Mouse (Mus musculus) hindbrain, embryonic 10.5 days (tissue): ENCODE data around the gene Sprn. TPM values are rescaled to one million over a fixed set of nuclear protein-coding genes. Genes with fewer than 3 reads are reported as not detected.

Experiments used
- DNase-seq: peaks from one replicate; pipeline ENCODE4 v3.0.0-alpha.2; 2017; ENCODE audit warnings: low spot score
- H3K27ac ChIP-seq: fragments of 300-500 bp; sonication (generic); 2 replicates; pipeline ENCODE4 v1.5.1; 2016; ENCODE audit warnings: mild to moderate bottlenecking, moderate library complexity
- H3K27me3 ChIP-seq: fragments of 300-500 bp; sonication (generic); 2 replicates; pipeline ENCODE4 v1.6.1; 2016; ENCODE audit warnings: mild to moderate bottlenecking; ENCODE audit not compliant: poor library complexity, insufficient read depth, severe bottlenecking
- H3K36me3 ChIP-seq: fragments of 300-500 bp; sonication (generic); 2 replicates; pipeline ENCODE4 v1.6.1; 2016; ENCODE audit warnings: mild to moderate bottlenecking, moderate library complexity
- H3K4me1 ChIP-seq: fragments of 300-500 bp; sonication (generic); replicated peaks from 2 replicates; pipeline ENCODE4 v1.6.1; 2016; ENCODE audit warnings: mild to moderate bottlenecking
- H3K4me3 ChIP-seq: fragments of 300-500 bp; sonication (generic); 2 replicates; pipeline ENCODE4 v1.5.1; 2016; ENCODE audit warnings: mild to moderate bottlenecking, moderate library complexity
- H3K9me3 ChIP-seq: fragments of 300-500 bp; sonication (generic); 2 replicates; pipeline ENCODE4 v1.6.1; 2016; ENCODE audit warnings: mild to moderate bottlenecking, moderate library complexity
- WGBS: fragments of 180-500 bp; shearing (Covaris S2); methylation state at CpG from one replicate; pipeline ENCODE4 v1.1.7; 2016; 5-methylcytosine and 5-hydroxymethylcytosine counted together
- polyA plus RNA-seq: library from polyadenylated mRNA; unstranded; fragments of >200 nt; fragmentation: Nextera tagmentation; extraction: Ambion mirVana; gene quantifications from 2 replicates; pipeline ENCODE4 v1.2.1, GENCODE M21; 2016

The Sprn gene
- polyA plus RNA-seq = 0.46 and 1.4 TPM in 2 replicates

- Histone ChIP-seq H3K36me3 (0 out of 2 replicates have a peak, but pooled peaks cover 8% of the 10 kb centered on the region), H3K4me1 (peaks cover 24% of the 10 kb centered on the region), H3K9me3 (no peaks in the 10 kb centered on the region), H3K4me3 (peak within 1 kb of the TSS; percentile 52), H3K27me3 (peaks cover 49% of the 10 kb centered on the region), H3K27ac (peak within 1 kb of the TSS; percentile 71)
- WGBS = 3% methylated on average over 28 of the region's 28 CpGs
- peak; percentile 37 for DNase-seq
These were observed at the start of gene Sprn for GRCm38 (mm10) chr7:140154218-140154927. Gene Sprn (minus strand): TSS chr7:140154877.

- no peak for DNase-seq
- H3K27me3 ChIP-seq = no peaks in the 10 kb centered on the region
These were observed 46.4 kb upstream of the Sprn start for GRCm38 (mm10) chr7:140201090-140201489.

DNA sequence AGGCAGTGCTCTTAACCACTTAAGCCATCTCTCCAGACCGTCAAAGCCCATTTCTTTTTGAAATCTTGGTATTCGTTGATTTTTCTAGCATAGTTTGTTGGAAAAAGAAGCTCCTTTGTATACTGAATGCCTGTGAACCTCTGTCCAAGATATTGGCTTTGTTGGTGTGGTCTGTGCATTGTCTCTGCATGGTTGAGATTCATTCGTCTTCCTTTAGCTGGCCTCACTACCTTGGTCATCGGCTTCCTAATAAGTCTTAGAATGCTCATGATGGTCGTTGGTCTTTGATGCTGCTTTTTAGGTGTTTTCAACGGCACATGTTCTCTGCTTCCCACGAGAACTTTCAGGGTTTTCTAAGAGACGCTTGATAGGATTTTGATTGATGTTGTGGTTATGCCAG, 41.3 kb upstream of the Sprn start:
- Histone ChIP-seq H3K27me3 (no peaks in the 10 kb centered on the region), H3K27ac (no peak overlapping the region), H3K4me1 (no peaks in the 10 kb centered on the region), H3K9me3 (no peaks in the 10 kb centered on the region), H3K4me3 (no peak overlapping the region), H3K36me3 (no peaks in the 10 kb centered on the region)
- 85% methylated on average over 8 of the region's 8 CpGs for WGBS
- no peak for DNase-seq

More at GRCm38 (mm10) chr7:140201090-140201489, 46.4 kb upstream of the Sprn start:
- Histone ChIP-seq H3K4me1 (no peaks in the 10 kb centered on the region), H3K36me3 (no peaks in the 10 kb centered on the region), H3K9me3 (no peaks in the 10 kb centered on the region), H3K4me3 (no peak overlapping the region), H3K27ac (no peak overlapping the region)
- WGBS = 87% methylated on average over 4 of the region's 4 CpGs

DNA sequence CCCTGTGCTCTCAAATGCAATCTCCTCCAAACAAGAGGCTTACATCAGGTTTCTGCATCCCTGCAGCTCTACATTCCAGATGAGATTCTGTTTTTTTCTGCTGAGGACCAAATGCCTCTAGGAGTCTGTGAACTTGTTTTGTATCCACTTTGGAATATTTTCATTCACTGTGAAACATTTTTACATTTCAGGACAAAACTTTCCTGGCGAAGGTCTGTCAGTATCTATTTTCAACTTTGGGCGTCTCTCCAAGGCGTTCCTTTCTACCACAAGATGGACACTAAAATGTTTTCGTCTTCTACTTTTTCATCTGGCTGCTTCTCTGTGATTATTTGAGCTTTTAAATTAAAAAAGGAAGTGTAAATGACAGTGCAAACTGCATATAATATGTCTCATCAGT, 39.4 kb upstream of the Sprn start:
- 91% methylated on average over 4 of the region's 4 CpGs for WGBS

GRCm38 (mm10) chr7:140192851-140193250, 38.2 kb upstream of the Sprn start:
- no peaks in the 10 kb centered on the region for H3K27me3 ChIP-seq
- no peak overlapping the region for H3K4me3 ChIP-seq
- DNase-seq = no peak
- no peaks in the 10 kb centered on the region for H3K9me3 ChIP-seq
- 84% methylated on average over 2 of the region's 2 CpGs for WGBS
- no peaks in the 10 kb centered on the region for H3K36me3 ChIP-seq
- H3K4me1 ChIP-seq = no peaks in the 10 kb centered on the region
- H3K27ac ChIP-seq = no peak overlapping the region

More for the DNA sequence above, 39.4 kb upstream of the Sprn start:
- Histone ChIP-seq H3K27me3 (no peaks in the 10 kb centered on the region), H3K27ac (no peak overlapping the region), H3K9me3 (no peaks in the 10 kb centered on the region), H3K36me3 (no peaks in the 10 kb centered on the region), H3K4me3 (no peak overlapping the region), H3K4me1 (no peaks in the 10 kb centered on the region)
- DNase-seq = no peak

- H3K36me3 ChIP-seq = no peaks in the 10 kb centered on the region
These were observed 37.8 kb upstream of the Sprn start for GRCm38 (mm10) chr7:140192445-140192844.

GRCm38 (mm10) chr7:140190435-140190834, 35.8 kb upstream of the Sprn start:
- DNase-seq = no peak
- Histone ChIP-seq H3K27me3 (no peaks in the 10 kb centered on the region), H3K4me3 (no peak overlapping the region), H3K9me3 (no peaks in the 10 kb centered on the region), H3K27ac (no peak overlapping the region), H3K36me3 (no peaks in the 10 kb centered on the region), H3K4me1 (no peaks in the 10 kb centered on the region)
- whole genome bisulfite sequencing = 94% methylated on average over 1 of the region's 1 CpGs

More at GRCm38 (mm10) chr7:140192445-140192844, 37.8 kb upstream of the Sprn start:
- Histone ChIP-seq H3K4me1 (no peaks in the 10 kb centered on the region), H3K27ac (no peak overlapping the region), H3K9me3 (no peaks in the 10 kb centered on the region), H3K4me3 (no peak overlapping the region), H3K27me3 (no peaks in the 10 kb centered on the region)
- no peak for DNase-seq
- 64% methylated on average over 2 of the region's 2 CpGs for WGBS

GRCm38 (mm10) chr7:140188391-140189328, 34.0 kb upstream of the Sprn start:
- no peak overlapping the region for H3K4me3 ChIP-seq
- H3K4me1 ChIP-seq = no peaks in the 10 kb centered on the region
- DNase-seq = no peak
- WGBS = 67% methylated on average over 4 of the region's 4 CpGs
- no peaks in the 10 kb centered on the region for H3K27me3 ChIP-seq
- H3K36me3 ChIP-seq = no peaks in the 10 kb centered on the region
- H3K9me3 ChIP-seq = no peaks in the 10 kb centered on the region
- no peak overlapping the region for H3K27ac ChIP-seq

GRCm38 (mm10) chr7:140187721-140188390, 33.2 kb upstream of the Sprn start:
- Histone ChIP-seq H3K9me3 (no peaks in the 10 kb centered on the region), H3K27me3 (no peaks in the 10 kb centered on the region), H3K4me1 (no peaks in the 10 kb centered on the region), H3K4me3 (no peak overlapping the region), H3K27ac (no peak overlapping the region), H3K36me3 (no peaks in the 10 kb centered on the region)
- WGBS = 86% methylated on average over 7 of the region's 7 CpGs
- no peak for DNase-seq

DNA sequence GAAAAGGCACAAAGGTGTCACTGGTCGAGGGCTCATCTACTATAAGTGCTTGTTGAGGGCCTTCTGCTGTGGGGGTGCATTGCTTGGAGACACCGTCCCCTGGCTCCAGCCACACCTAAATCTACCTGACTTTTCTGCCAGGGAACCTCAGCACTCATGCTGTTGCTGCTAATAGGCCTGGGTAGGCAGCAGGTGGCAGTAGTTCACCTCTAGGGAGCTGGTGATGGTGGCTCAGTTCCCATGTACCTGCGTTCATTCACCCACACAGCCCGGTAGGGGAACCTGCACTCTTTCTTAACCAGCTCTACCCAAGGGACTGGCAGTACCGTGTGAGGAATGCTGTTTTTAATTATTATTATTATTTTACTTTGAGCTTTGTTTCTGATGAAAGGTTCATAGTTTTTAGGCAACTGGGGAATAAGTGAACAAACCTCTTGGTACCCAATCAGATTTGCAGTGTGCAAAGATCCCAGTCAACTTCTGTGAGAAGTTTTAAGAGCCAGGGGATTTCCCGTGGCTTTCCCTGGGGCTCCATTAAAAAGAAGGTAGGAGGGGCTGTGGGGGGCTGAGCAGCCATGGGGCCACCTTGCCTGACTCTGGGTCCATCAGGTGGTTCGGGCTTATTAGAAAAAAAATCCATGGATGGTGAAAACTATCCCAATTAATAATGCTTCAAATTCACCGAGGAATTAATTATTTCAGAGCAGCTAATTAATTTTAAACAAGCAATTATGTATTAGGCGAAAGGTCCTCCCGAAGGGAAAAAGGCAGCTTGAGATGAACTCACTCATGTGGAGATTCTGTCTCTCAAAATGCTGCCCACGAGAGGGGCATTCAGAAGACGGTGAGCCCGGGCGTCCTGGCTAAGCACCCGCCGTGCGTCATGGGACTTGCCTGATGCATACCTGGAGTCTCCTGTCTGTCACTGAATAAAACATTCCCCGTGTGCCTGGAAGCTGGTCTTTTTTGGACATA, 32.3 kb upstream of the Sprn start:
- Histone ChIP-seq H3K4me3 (no peak overlapping the region), H3K36me3 (no peaks in the 10 kb centered on the region), H3K4me1 (no peaks in the 10 kb centered on the region), H3K9me3 (no peaks in the 10 kb centered on the region), H3K27me3 (no peaks in the 10 kb centered on the region), H3K27ac (no peak overlapping the region)
- 67% methylated on average over 18 of the region's 18 CpGs for WGBS
- DNase-seq = no peak

DNA sequence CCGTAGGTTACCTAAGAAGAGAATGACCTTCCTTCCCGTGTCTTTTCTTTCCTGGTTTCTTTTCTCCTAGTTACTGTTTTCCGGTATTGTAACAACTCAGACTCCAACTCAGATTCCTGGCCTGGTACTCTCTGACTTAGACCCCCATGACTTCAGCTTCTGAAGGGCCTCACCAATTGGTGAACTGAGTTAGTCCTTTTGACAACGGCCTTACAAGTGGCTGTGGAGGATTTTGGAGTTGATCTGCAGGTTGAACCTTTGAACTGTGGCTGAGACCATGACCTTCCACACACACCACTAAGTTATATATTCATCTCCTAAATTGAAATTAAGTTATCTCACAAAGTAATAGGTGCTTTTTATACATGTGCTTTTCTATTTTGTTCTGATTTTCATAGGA, 29.5 kb upstream of the Sprn start:
- Histone ChIP-seq H3K9me3 (no peaks in the 10 kb centered on the region), H3K36me3 (no peaks in the 10 kb centered on the region), H3K4me1 (no peaks in the 10 kb centered on the region), H3K4me3 (no peak overlapping the region), H3K27me3 (no peaks in the 10 kb centered on the region), H3K27ac (no peak overlapping the region)
- 91% methylated on average over 4 of the region's 4 CpGs for WGBS
- no peak for DNase-seq

DNA sequence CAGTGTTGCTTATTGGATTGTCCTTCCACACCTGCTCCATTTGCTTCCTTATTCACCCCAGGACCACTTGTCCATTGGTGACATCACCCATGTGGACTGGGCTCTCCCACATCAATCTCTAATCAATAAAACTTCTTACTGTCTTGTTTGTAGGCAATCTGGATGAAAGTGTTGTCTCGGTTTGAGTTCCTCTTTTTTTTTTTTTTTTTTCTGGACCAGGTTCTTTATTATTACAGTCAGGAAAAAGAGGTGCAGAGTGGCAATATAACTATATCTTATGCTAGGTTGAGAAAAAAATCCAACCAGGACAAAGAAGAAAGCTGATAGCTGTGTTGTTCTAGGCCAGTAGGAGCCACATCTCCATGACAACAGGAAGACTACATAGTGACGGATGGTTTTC, 26.0 kb upstream of the Sprn start:
- no peaks in the 10 kb centered on the region for H3K36me3 ChIP-seq
- 82% methylated on average over 2 of the region's 2 CpGs for WGBS
- no peaks in the 10 kb centered on the region for H3K4me1 ChIP-seq
- no peaks in the 10 kb centered on the region for H3K9me3 ChIP-seq
- no peak for DNase-seq
- no peak overlapping the region for H3K4me3 ChIP-seq
- no peaks in the 10 kb centered on the region for H3K27me3 ChIP-seq
- H3K27ac ChIP-seq = no peak overlapping the region
